Mouse (Mus musculus) MEL (cell line): Measurements from ENCODE around the gene Prrx2.

Experiments
- CTCF ChIP-seq, 3 experiments: IDR thresholded peaks in 2 of 3; conservative IDR thresholded peaks in 1 of 3; 2 replicates each; pipeline ENCODE4 v1.5.1; 2011 to 2012; ENCODE audit warnings: low read length in 3 of 3, low read depth in 2 of 3, mild to moderate bottlenecking in 2 of 3, improper control_type of control experiment in 1 of 3, inconsistent platforms in 1 of 3, mixed read lengths in 1 of 3, moderate library complexity in 1 of 3; ENCODE audit not compliant: control insufficient read depth in 1 of 3, insufficient read depth in 1 of 3, poor library complexity in 1 of 3, severe bottlenecking in 1 of 3
- ELF1 ChIP-seq: IDR thresholded peaks from 2 replicates; pipeline ENCODE4 v1.6.1; 2014; ENCODE audit warnings: low read depth, mild to moderate bottlenecking, inconsistent platforms, low read length, improper control_type of control experiment, moderate library complexity
- EP300 ChIP-seq, 2 experiments: IDR thresholded peaks; 2 replicates each; pipeline ENCODE4 v1.6.1; 2011; ENCODE audit warnings: improper control_type of control experiment in 2 of 2, low read length in 2 of 2, low read depth in 1 of 2, mild to moderate bottlenecking in 1 of 2
- JUND ChIP-seq: IDR thresholded peaks from 2 replicates; pipeline ENCODE4 v1.6.1; 2011; ENCODE audit warnings: low read depth, mild to moderate bottlenecking, improper control_type of control experiment, low read length
- KAT2A ChIP-seq: conservative IDR thresholded peaks from 2 replicates; pipeline ENCODE4 v1.6.1; 2012; ENCODE audit warnings: low read depth, low read length, improper control_type of control experiment, inconsistent platforms
- MAFK ChIP-seq: IDR thresholded peaks from 2 replicates; pipeline ENCODE4 v1.6.1; 2011; ENCODE audit warnings: low read depth, mild to moderate bottlenecking, low read length, improper control_type of control experiment, borderline replicate concordance
- MYC ChIP-seq: IDR thresholded peaks from 2 replicates; pipeline ENCODE4 v1.6.1; 2011; ENCODE audit warnings: low read depth, mild to moderate bottlenecking, low read length, improper control_type of control experiment, moderate library complexity
- POLR2A ChIP-seq, 2 experiments: IDR thresholded peaks; 2 replicates each; pipeline ENCODE4 v1.6.1; 2011 to 2012; ENCODE audit warnings: low read length in 2 of 2, mild to moderate bottlenecking in 2 of 2, control low read depth in 1 of 2, improper control_type of control experiment in 1 of 2, low read depth in 1 of 2, moderate library complexity in 1 of 2; ENCODE audit not compliant: control insufficient read depth in 1 of 2, insufficient read depth in 1 of 2, poor library complexity in 1 of 2
- RAD21 ChIP-seq: IDR thresholded peaks from 2 replicates; pipeline ENCODE4 v1.6.1; 2011; ENCODE audit warnings: mild to moderate bottlenecking, low read depth, low read length, improper control_type of control experiment
- RCOR1 ChIP-seq: IDR thresholded peaks from 2 replicates; pipeline ENCODE4 v1.6.1; 2012; ENCODE audit warnings: low read depth, mild to moderate bottlenecking, inconsistent platforms, low read length, improper control_type of control experiment
- TCF12 ChIP-seq: IDR thresholded peaks from 2 replicates; pipeline ENCODE4 v1.6.1; 2014; ENCODE audit warnings: low read depth, mild to moderate bottlenecking, inconsistent platforms, low read length, improper control_type of control experiment, moderate library complexity
- UBTF ChIP-seq: IDR thresholded peaks from 2 replicates; pipeline ENCODE4 v1.6.1; 2012; ENCODE audit warnings: low read depth, mild to moderate bottlenecking, inconsistent platforms, low read length, improper control_type of control experiment, moderate library complexity, borderline replicate concordance; ENCODE audit not compliant: insufficient read depth
- ZKSCAN1 ChIP-seq: IDR thresholded peaks from 2 replicates; pipeline ENCODE4 v1.6.1; 2012; ENCODE audit warnings: low read depth, mild to moderate bottlenecking, inconsistent platforms, low read length, improper control_type of control experiment, moderate library complexity
- ZMIZ1 ChIP-seq: IDR thresholded peaks from 2 replicates; pipeline ENCODE4 v1.6.1; 2012; ENCODE audit warnings: low read depth, mild to moderate bottlenecking, inconsistent platforms, low read length, improper control_type of control experiment, moderate library complexity

- TF ChIP-seq EP300 (IDR thresholded peaks at IDR 0.05; ENCODE audit: low read depth in 1 of 2, low read length in 2 of 2) (no peak), POLR2A (IDR thresholded peaks at IDR 0.05; ENCODE audit: control insufficient read depth in 1 of 2, insufficient read depth in 1 of 2, low read depth in 1 of 2, low read length in 2 of 2, poor library complexity in 1 of 2) (no peak), RAD21 (no peak), TCF12 (no peak), CTCF (IDR thresholded peaks at IDR 0.05 in 2 of 3, conservative IDR thresholded peaks at IDR 0.05 in 1 of 3; ENCODE audit: control insufficient read depth in 1 of 3, insufficient read depth in 1 of 3, low read depth in 2 of 3, low read length in 3 of 3, poor library complexity in 1 of 3, severe bottlenecking in 1 of 3) (no peak), MAFK (no peak), KAT2A (no peak), ZKSCAN1 (no peak), UBTF (no peak), ELF1 (no peak), ZMIZ1 (no peak), MYC (no peak), RCOR1 (no peak), JUND (no peak)
Measured at GRCm38 (mm10) chr2:30912291-30912773, 77.6 kb downstream of the Prrx2 start.
